Mouse (Mus musculus): Measurements from ENCODE around the gene Thy1.

The Thy1 gene

DNA sequence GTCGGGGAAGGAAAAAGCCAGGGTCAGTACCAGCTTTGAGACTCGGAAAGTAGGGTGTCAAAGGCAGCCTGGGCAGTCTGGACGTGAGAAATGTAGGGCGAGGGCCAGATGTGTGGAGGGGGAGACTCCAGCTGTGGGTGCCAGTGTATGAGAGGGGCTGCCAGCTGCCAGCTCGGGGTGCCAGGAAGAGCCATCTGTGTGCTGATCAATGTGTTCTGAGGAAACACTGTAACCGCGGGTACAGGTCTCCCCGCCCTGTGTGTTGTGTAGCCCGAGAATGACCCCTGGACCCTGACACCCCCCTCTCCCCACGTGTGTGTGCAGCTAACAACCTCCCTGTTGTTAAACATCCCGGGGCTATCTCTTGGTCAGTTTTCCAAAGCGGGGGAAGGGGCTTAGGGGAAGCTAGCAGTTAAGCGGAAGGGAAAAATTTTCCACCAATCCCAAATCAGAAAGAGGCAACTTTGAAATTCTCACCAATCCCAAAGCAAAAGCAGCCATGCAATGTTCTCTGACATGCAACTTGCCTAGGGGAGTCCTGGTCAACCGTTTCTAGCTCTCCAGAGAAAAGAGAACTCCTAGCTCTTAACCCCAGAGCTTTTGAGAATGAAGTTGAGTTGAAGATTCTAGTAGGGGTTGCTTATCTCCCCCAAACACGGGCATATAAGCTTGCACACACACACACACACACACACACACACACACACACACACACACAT lies 24.2 kb downstream of the Thy1 start:
- DNase-seq (ENCODE audit: low spot score), result no peak

- DNase-seq (ENCODE audit: low spot score), result no peak
These were observed 24.8 kb downstream of the Thy1 start for GRCm38 (mm10) chr9:44067960-44068330.

GRCm38 (mm10) chr9:44069252-44069651 lies 26.1 kb downstream of the Thy1 start:
- no peak for DNase-seq (ENCODE audit: low spot score)

DNA sequence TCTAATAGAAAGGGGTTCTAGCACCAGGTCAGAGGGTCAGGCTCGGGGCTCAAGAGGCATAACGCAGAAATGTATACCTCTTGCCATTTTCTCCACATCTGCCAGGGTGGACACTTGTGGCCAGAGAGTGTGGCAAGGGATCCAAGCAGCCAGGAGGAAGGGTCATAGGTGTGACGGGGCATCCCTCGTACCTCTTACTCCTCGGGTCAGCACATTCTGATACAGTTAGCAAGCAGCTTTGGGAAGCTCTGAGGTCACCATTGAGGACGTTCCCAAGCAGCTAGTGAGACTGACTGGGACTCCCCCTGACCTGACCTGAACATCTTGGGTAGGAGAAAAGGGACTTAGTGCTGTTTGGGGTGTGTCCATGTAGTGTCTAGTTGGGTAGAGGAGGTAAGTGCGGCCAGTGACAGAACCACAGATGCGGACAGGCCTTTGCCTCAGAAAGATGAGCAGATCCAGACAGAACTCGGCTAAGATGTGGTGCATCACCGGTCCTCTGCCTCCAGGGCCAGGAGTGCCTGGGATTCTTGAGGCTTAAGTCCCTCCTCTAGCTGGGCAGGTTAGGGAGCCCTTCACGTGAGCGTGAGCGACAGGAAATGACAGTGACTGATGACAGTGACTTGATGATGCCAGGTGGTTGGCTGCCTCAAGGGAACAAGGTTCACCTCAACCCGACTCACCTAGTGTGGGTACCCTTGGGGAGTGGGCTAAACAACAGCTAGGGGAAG lies 27.1 kb downstream of the Thy1 start:
- no peak for DNase-seq (ENCODE audit: low spot score)

DNA sequence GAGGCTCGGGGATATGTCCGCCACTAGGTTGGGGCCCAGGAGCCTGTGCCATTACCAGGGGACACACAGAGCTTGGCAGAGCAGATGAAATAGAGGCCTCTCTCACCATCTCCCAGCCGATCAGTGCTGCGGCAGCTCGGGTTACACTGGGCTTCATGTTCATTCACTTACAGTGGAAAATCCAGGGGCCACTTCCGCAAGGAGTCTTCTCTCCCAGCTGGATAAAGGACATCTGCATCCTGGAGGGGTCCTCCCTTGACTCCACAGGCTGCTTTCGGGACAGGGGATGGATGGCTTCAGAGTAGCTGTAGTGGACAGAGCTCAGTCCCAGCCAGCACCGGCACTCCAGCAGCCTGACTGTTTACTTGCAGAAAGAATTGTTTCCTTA lies 27.7 kb downstream of the Thy1 start:
- DNase-seq (ENCODE audit: low spot score), result no peak

DNA sequence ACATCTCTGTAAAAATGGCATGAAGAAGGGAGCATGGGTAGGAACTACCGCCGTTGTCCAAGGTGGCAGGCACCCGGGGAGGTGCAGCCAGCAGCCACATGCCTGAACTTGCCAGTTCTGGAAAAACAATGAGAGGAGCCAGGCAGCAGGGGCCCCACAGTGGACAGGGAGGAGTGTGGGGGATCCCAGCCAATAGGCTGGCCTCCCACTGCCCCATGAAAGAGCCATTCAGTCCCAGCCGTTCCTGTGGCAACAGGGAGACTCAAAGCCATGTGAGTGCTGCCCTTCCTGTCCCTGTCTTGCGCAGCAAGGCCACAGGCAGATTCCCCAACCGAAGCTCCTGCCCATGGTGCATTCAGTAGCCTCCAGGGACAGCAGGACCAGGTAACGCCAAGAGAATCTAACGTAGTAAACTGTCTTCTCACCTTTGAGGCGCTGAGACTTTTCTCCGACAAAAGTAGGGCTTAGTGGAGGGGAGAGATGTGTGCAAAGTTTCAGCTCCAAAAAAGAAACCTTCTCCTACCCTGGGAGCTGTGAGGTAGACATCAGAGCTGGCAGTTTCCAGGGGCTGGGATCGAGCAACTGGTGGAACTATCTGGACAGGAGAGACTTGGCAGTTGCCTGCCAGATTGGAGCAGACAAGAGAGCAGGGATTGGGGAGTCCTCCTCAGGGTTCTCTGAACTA lies 28.9 kb downstream of the Thy1 start:
- DNase-seq (ENCODE audit: low spot score), result no peak

DNA sequence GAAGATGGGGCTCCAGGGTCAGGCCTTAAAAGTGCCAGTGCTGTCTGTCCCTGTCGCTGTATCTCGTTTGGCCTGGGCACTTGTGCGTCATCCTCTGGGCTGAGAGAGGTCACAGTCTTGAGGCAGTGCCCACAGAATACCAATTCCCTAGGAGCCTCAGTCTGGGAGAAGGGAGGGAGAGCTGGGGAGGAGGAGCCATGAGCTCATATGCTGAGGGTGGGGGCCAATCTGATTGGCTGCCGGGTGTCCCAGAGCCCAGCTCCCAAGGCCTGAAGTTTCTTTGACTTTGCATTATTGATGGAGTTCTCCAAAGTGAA lies 29.4 kb downstream of the Thy1 start:
- no peak for DNase-seq (ENCODE audit: low spot score)

DNA sequence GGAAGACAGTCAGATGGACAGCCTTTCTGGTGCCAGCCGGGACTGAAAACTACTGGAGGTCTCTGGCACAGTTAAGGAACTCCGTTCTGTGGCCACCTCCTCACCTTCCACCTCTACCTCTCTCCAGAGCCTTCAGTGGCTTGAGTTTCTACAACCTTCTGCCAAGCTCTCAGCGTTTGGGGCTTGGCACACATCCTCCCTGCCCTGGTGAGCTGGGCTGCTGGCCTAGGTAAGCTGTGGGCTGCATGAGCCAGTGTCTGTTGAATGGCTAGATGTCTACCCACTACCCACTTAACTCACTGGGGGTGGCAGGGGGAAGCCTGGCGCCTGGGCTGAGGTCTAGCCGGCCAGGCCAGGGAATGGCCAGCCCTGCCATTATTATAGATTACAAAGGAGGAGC lies 29.9 kb downstream of the Thy1 start:
- no peak for DNase-seq (ENCODE audit: low spot score)

- DNase-seq (ENCODE audit: low spot score), result no peak
These were observed 31.5 kb downstream of the Thy1 start for GRCm38 (mm10) chr9:44074395-44075275.

DNA sequence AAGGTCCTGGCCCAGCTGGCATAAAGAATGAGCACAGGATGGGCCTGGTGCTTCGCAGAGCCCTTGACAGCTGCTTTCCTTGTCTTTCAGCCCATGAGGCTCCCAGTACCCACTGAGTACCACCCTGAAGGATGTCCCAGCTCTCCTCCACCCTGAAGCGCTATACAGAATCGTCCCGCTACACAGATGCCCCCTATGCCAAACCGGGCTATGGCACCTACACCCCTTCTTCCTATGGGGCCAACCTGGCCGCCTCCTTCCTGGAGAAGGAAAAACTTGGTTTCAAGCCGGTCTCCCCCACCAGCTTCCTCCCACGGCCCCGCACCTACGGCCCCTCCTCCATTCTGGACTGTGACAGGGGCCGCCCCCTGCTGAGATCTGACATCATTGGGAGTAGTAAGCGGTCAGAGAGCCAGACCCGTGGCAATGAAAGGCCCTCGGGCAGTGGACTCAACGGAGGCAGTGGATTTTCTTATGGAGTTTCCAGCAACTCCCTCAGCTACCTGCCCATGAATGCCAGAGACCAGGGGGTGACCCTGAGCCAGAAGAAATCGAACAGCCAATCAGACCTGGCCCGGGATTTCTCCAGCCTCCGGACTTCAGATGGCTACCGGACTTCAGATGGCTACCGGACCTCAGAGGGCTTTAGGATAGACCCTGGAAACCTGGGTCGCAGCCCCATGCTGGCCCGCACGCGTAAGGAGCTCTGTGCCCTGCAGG lies 32.3 kb downstream of the Thy1 start:
- no peak for DNase-seq (ENCODE audit: low spot score)

DNA sequence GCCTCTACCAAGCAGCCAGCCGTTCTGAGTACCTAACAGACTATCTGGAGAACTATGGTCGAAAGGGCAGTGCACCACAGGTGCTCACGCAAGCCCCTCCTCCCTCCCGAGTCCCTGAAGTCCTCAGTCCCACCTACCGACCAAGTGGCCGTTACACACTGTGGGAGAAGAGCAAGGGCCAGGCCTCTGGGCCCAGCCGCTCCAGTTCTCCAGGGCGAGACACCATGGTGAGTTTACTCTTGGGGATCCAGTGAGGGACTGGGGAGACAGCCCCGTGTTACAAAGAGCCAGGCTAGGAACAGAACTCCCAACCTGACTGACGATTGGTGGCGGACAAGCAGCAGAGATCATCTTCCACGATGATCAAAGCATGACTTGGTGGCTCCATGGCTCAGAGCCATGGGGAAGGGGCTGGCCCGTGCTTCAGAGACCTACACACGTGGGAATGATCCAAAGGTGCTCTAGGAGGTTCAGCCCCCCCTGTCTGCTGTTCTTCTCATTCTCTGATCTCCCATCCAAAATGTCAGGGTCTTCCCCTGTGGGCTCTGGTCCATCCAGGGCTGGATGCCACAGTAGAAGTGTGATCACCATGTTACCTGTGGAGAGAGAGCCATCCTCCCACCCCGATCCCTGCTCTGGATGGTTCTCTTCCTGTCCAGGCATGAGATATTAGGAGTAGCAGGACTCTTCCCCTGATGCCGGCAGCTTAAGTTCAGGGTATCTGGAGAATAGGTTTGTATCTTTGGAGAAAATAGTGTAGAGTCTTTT lies 33.0 kb downstream of the Thy1 start:
- no peak for DNase-seq (ENCODE audit: low spot score)

- peak; percentile 46 for DNase-seq (ENCODE audit: low spot score)
These were observed 33.6 kb downstream of the Thy1 start for GRCm38 (mm10) chr9:44076764-44077120.

- no peak for DNase-seq (ENCODE audit: low spot score)
These were observed 34.2 kb downstream of the Thy1 start for GRCm38 (mm10) chr9:44077266-44077910.

DNA sequence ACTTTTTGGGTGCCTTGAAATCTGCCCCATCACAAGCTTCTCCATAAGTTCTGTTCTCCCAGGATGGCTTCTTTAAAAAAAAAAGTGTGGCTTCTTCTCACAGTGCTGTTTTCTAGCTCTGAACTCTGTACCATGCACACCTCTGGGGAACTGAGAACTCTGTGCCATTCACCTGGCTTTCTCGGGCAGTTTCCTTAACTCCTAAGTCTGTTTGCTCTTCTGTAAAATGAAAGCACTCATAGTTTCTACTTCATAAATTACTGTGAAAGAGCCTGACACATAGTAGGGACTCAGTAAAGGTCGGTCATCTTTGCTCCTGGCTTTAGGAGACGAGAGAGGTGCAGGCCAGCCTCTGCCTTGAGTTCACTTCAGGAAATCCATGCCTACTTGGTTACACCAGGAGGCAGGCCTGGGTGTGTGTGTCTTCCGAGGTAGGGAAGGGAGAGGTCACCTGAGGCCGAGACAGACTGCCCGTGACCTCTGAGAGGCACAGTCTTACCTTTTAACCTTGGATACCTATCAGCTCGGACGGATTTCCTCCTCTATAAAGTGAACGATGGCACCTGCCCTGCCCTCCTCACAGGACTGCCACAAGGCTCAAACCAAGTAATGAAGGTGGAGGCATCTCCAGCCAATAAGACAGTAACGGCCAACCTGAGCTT lies 35.1 kb downstream of the Thy1 start:
- DNase-seq (ENCODE audit: low spot score), result no peak

DNA sequence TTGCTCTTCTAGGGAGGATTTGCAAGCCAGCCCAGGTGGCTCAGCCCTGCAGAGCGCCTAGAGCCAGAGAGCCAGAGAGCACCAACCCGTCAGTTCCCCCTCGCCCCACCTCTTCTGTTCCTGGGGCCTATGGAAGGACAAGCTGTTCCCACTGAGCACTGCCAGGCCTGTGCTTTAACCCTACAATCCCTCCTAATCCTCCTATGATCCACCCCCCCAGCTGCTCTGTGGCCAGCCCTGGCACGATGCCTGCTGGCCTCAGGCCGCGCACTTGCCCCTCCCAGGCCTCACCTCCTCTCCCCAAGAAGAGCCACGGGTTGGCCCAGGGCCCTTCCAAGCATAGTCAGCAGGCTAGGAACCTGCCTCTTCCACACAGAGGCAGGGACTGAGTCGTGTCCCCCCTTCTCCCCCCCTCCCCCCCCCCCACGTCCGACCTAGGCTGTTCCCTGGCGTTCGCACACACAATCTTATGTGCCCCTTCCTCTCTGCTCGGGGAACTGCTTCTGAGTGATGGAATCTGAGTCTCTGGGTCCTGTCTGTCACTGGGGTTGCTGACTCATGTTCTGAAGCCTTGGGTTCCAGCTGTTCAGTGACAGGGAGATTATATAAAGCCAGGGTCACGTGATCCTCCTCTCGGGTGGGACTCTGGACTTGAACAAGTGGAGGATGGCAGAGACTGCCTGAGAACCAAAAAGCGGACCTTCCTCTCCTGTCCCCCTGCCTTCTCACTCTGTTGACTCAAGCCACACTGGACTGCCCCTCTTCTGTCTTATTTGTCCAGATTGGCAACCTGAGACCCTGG lies 36.0 kb downstream of the Thy1 start:
- DNase-seq (ENCODE audit: low spot score), result peak; percentile 82

DNA sequence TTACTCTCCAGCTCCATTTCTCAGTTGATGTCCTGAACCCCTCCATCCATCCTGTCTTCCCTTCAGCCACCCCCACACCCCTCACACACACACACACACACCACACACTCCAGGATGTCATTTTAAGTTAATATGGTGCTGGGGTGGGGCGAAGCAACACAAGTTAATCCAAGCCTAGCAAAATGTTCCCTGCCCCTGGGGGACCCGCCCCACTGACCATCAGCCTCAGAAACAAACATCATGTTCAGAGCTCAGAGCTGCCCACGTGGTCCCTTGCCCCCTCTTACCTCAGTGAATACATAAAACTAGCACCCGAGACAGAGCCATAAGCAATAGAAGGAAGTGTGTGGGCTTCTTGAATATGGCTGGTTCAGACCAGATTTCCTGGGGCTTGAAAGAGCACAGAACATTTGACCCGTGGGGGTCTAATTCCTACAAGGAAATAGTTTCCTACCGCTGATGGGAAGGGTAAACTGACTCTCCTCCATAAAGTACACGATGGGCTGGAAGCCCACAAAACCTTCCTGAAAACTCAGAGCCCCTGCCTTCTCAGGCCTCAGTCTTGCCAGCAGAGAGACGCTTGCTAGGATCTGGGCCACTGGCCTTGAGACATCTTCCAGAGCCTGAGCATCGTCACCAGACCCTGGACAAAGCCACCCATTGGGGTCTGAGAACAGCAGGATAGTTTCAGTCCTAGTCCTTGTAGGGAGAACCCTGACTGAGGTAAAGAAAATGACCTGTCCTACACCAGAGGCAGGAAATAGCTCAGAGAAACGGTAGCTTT lies 37.0 kb downstream of the Thy1 start:
- no peak for DNase-seq (ENCODE audit: low spot score)

GRCm38 (mm10) chr9:44080953-44081352 lies 37.8 kb downstream of the Thy1 start:
- peak; percentile 48 for DNase-seq (ENCODE audit: low spot score)

DNA sequence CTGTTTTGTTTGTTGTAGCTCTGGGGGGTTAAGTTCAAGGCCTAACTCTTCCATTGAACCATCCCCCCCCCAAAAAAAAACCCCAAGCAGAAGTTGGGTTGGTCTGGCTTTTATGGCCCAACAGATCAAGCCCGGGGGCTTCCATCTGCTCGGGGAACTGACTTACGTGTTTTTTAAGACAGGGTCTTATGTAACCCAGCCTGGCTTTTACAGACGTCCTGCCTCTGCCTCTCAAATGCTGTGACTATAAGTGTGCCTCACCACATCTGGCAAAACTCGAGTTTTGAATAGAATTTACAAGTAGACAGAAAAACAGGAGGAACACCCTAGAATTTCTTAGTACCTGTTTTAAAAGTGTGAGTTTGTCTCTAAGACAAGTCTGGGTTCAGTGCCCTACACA lies 38.4 kb downstream of the Thy1 start:
- DNase-seq (ENCODE audit: low spot score), result no peak

All from ovary, postnatal 14 days (tissue).